Mouse (Mus musculus): ENCODE results near the gene Fbrsl1. TPM values are rescaled to one million over a fixed set of nuclear protein-coding genes. Genes with fewer than 3 reads are reported as not detected.

Fbrsl1 gene
- 33.9 and 41.7 TPM in 2 replicates for polyA plus RNA-seq (2016; fragmentation: Nextera tagmentation; extraction: Ambion mirVana)

GRCm38 (mm10) chr5:110448436-110449134 is at the start of gene Fbrsl1:
Gene Fbrsl1 (minus strand): TSS chr5:110448503.
- Histone ChIP-seq H3K9ac (peak within 1 kb of the TSS; percentile 94), H3K27ac (peak within 1 kb of the TSS; percentile 7; the same call in 1 of the 2 replicates), H3K27me3 (replicated peaks) (no peaks in the 10 kb centered on the region), H3K9me3 (no peaks in the 10 kb centered on the region), H3K4me3 (peak within 1 kb of the TSS; percentile 97), H3K4me2 (replicated peaks) (peak within 1 kb of the TSS; percentile 99), H3K36me3 (no peaks in the 10 kb centered on the region), H3K4me1 (peaks cover 28% of the 10 kb centered on the region)
- under 1% methylated on average over 44 of the region's 46 CpGs for WGBS
- ATAC-seq (ENCODE audit: low FRiP score, low read depth), result peak; percentile 94

GRCm38 (mm10) chr5:110498071-110498470 is 49.8 kb upstream of the Fbrsl1 start:
- H3K27ac ChIP-seq, result no peak overlapping the region

GRCm38 (mm10) chr5:110497556-110497955 is 49.3 kb upstream of the Fbrsl1 start:
- no peak overlapping the region for H3K9ac ChIP-seq
- 68% methylated on average over 5 of the region's 5 CpGs for WGBS
- H3K36me3 ChIP-seq, result no peaks in the 10 kb centered on the region
- no peak overlapping the region for H3K4me3 ChIP-seq
- H3K4me1 ChIP-seq, result peaks cover 16% of the 10 kb centered on the region
- ATAC-seq (ENCODE audit: low FRiP score, low read depth), result no peak
- no peak overlapping the region for H3K27ac ChIP-seq
- H3K27me3 ChIP-seq (replicated peaks), result no peaks in the 10 kb centered on the region
- H3K9me3 ChIP-seq, result no peaks in the 10 kb centered on the region
- H3K4me2 ChIP-seq (replicated peaks), result no peak overlapping the region

More at GRCm38 (mm10) chr5:110498071-110498470, 49.8 kb upstream of the Fbrsl1 start:
- Histone ChIP-seq H3K4me3 (no peak overlapping the region), H3K9me3 (no peaks in the 10 kb centered on the region), H3K9ac (no peak overlapping the region), H3K36me3 (no peaks in the 10 kb centered on the region), H3K4me1 (peaks cover 16% of the 10 kb centered on the region), H3K27me3 (replicated peaks) (no peaks in the 10 kb centered on the region), H3K4me2 (replicated peaks) (no peak overlapping the region)
- no peak for ATAC-seq (ENCODE audit: low FRiP score, low read depth)
- 26% methylated on average over 10 of the region's 10 CpGs for WGBS

GRCm38 (mm10) chr5:110495051-110495450 is 46.7 kb upstream of the Fbrsl1 start:
- ATAC-seq (ENCODE audit: low FRiP score, low read depth), result no peak
- no peaks in the 10 kb centered on the region for H3K27me3 ChIP-seq (replicated peaks)
- H3K9ac ChIP-seq, result no peak overlapping the region
- no peak overlapping the region for H3K27ac ChIP-seq
- peaks cover 16% of the 10 kb centered on the region for H3K4me1 ChIP-seq
- no peak overlapping the region for H3K4me2 ChIP-seq (replicated peaks)
- WGBS, result 88% methylated on average over 6 of the region's 6 CpGs
- H3K36me3 ChIP-seq, result no peaks in the 10 kb centered on the region
- no peak overlapping the region for H3K4me3 ChIP-seq
- H3K9me3 ChIP-seq, result no peaks in the 10 kb centered on the region

GRCm38 (mm10) chr5:110494396-110494795 is 46.1 kb upstream of the Fbrsl1 start:
- Histone ChIP-seq H3K4me2 (replicated peaks) (no peak overlapping the region), H3K9me3 (no peaks in the 10 kb centered on the region), H3K9ac (no peak overlapping the region), H3K36me3 (no peaks in the 10 kb centered on the region), H3K27ac (no peak overlapping the region), H3K4me1 (peaks cover 16% of the 10 kb centered on the region), H3K27me3 (replicated peaks) (no peaks in the 10 kb centered on the region), H3K4me3 (no peak overlapping the region)
- 68% methylated on average over 4 of the region's 4 CpGs for WGBS
- ATAC-seq (ENCODE audit: low FRiP score, low read depth), result no peak

GRCm38 (mm10) chr5:110493785-110494184 is 45.5 kb upstream of the Fbrsl1 start:
- no peak overlapping the region for H3K4me2 ChIP-seq (replicated peaks)
- no peak overlapping the region for H3K4me3 ChIP-seq
- ATAC-seq (ENCODE audit: low FRiP score, low read depth), result peak; percentile 87
- H3K9me3 ChIP-seq, result no peaks in the 10 kb centered on the region
- peaks cover 16% of the 10 kb centered on the region for H3K4me1 ChIP-seq
- H3K9ac ChIP-seq, result no peak overlapping the region
- no peaks in the 10 kb centered on the region for H3K27me3 ChIP-seq (replicated peaks)
- H3K27ac ChIP-seq, result no peak overlapping the region
- 5% methylated on average over 4 of the region's 4 CpGs for WGBS
- no peaks in the 10 kb centered on the region for H3K36me3 ChIP-seq

- peaks cover 15% of the 10 kb centered on the region; the same call in 1 of the 2 replicates for H3K4me1 ChIP-seq
- no peaks in the 10 kb centered on the region for H3K36me3 ChIP-seq
- no peak overlapping the region for H3K4me2 ChIP-seq (replicated peaks)
- WGBS, result 78% methylated on average over 4 of the region's 4 CpGs
- H3K27ac ChIP-seq, result no peak overlapping the region
- no peak overlapping the region for H3K9ac ChIP-seq
- no peak overlapping the region for H3K4me3 ChIP-seq
- no peaks in the 10 kb centered on the region for H3K9me3 ChIP-seq
- no peaks in the 10 kb centered on the region for H3K27me3 ChIP-seq (replicated peaks)
- no peak for ATAC-seq (ENCODE audit: low FRiP score, low read depth)
These were observed 41.3 kb upstream of the Fbrsl1 start for GRCm38 (mm10) chr5:110489639-110490038.

GRCm38 (mm10) chr5:110487943-110488342 is 39.6 kb upstream of the Fbrsl1 start:
- Histone ChIP-seq H3K4me1 (peaks cover 15% of the 10 kb centered on the region; the same call in 1 of the 2 replicates), H3K27me3 (replicated peaks) (no peaks in the 10 kb centered on the region)
- WGBS, result 75% methylated on average over 1 of the region's 1 CpGs

GRCm38 (mm10) chr5:110486674-110487334 is 38.5 kb upstream of the Fbrsl1 start:
- Histone ChIP-seq H3K27me3 (replicated peaks) (no peaks in the 10 kb centered on the region; the same call in 1 of the 2 replicates), H3K4me3 (no peak overlapping the region), H3K4me2 (replicated peaks) (no peak overlapping the region), H3K27ac (no peak overlapping the region), H3K4me1 (peaks cover 15% of the 10 kb centered on the region; the same call in 1 of the 2 replicates), H3K36me3 (no peaks in the 10 kb centered on the region), H3K9ac (no peak overlapping the region), H3K9me3 (no peaks in the 10 kb centered on the region)
- WGBS, result 11% methylated on average over 5 of the region's 5 CpGs
- peak; percentile 84 for ATAC-seq (ENCODE audit: low FRiP score, low read depth)

More at GRCm38 (mm10) chr5:110487943-110488342, 39.6 kb upstream of the Fbrsl1 start:
- Histone ChIP-seq H3K9ac (no peak overlapping the region), H3K4me2 (replicated peaks) (no peak overlapping the region), H3K27ac (no peak overlapping the region), H3K36me3 (no peaks in the 10 kb centered on the region), H3K4me3 (no peak overlapping the region), H3K9me3 (no peaks in the 10 kb centered on the region)
- no peak for ATAC-seq (ENCODE audit: low FRiP score, low read depth)

GRCm38 (mm10) chr5:110484711-110485110 is 36.4 kb upstream of the Fbrsl1 start:
- Histone ChIP-seq H3K36me3 (no peaks in the 10 kb centered on the region), H3K27me3 (replicated peaks) (peaks cover 11% of the 10 kb centered on the region; the same call in 1 of the 2 replicates), H3K4me3 (no peak overlapping the region), H3K4me2 (replicated peaks) (no peak overlapping the region), H3K9ac (no peak overlapping the region), H3K27ac (no peak overlapping the region), H3K4me1 (peaks cover 15% of the 10 kb centered on the region; the same call in 1 of the 2 replicates), H3K9me3 (no peaks in the 10 kb centered on the region)
- WGBS, result 83% methylated on average over 3 of the region's 3 CpGs
- ATAC-seq (ENCODE audit: low FRiP score, low read depth), result no peak

GRCm38 (mm10) chr5:110479228-110479627 is 30.9 kb upstream of the Fbrsl1 start:
- ATAC-seq (ENCODE audit: low FRiP score, low read depth), result no peak
- Histone ChIP-seq H3K4me1 (no peaks in the 10 kb centered on the region), H3K9ac (no peak overlapping the region), H3K27me3 (replicated peaks) (peaks cover 11% of the 10 kb centered on the region; the same call in 1 of the 2 replicates), H3K9me3 (no peaks in the 10 kb centered on the region), H3K27ac (no peak overlapping the region), H3K4me3 (no peak overlapping the region), H3K36me3 (no peaks in the 10 kb centered on the region), H3K4me2 (replicated peaks) (no peak overlapping the region)
- 81% methylated on average over 8 of the region's 8 CpGs for WGBS

- Histone ChIP-seq H3K9ac (no peak overlapping the region), H3K4me3 (no peak overlapping the region), H3K36me3 (no peaks in the 10 kb centered on the region), H3K4me1 (peaks cover 14% of the 10 kb centered on the region), H3K9me3 (no peaks in the 10 kb centered on the region), H3K27me3 (replicated peaks) (0 out of 2 replicates have a peak, but pooled peaks cover under 1% of the 10 kb centered on the region), H3K4me2 (replicated peaks) (no peak overlapping the region), H3K27ac (no peak overlapping the region)
- ATAC-seq (ENCODE audit: low FRiP score, low read depth), result no peak
- WGBS, result 70% methylated on average over 11 of the region's 11 CpGs
These were observed 25.9 kb upstream of the Fbrsl1 start for GRCm38 (mm10) chr5:110474156-110474555.
